Mouse (Mus musculus) bone marrow, adult 2 months (tissue): ENCODE measurements around the gene Ddx19a.
"Not testable (repeated sequence)": the region's sequence is repeated elsewhere in the genome, so short reads cannot be mapped to it uniquely, and the experiment has no call there.

Experiments used
- CTCF ChIP-seq: fragments of 200-500 bp; IDR thresholded peaks from 2 replicates; pipeline ENCODE4 v1.5.1; 2011; ENCODE audit warnings: low read length, control low read depth; ENCODE audit not compliant: control insufficient read depth, insufficient read depth
- POLR2A ChIP-seq: fragments of 200-500 bp; IDR thresholded peaks from 2 replicates; pipeline ENCODE4 v1.6.1; 2011; ENCODE audit warnings: low read depth, mild to moderate bottlenecking, control low read depth, low read length, borderline replicate concordance; ENCODE audit not compliant: control insufficient read depth

DNA sequence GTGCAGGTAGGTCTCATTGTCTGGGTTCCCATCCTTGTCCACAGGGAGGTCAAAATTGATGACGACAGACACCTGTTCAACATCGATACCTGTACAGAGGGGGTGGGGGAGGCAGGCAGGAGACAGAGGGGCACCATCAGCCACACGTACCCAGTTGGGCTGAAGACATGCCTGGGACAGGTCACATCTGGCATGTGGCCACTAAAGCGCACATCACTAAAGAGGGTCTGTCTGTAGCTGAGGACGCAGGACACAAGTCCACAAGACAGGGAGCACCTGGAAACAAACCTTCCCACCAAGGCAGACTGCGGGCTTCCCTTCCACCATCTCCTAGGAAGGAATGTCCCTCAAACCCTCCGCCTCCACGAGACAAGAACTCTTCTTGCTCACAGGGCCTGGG, 21.1 kb downstream of the Ddx19a start:
- not testable (repeated sequence) for TF ChIP-seq CTCF, POLR2A
